Mouse (Mus musculus) midbrain, embryonic 11.5 days (tissue): ENCODE data around the gene Fam71b. TPM values are rescaled to one million over a fixed set of nuclear protein-coding genes. Genes with fewer than 3 reads are reported as not detected.
A peak's percentile ranks its signal among the peaks of the same experiment; 100 is the strongest.
"Not testable (repeated sequence)": the region's sequence is repeated elsewhere in the genome, so short reads cannot be mapped to it uniquely, and the experiment has no call there.

Source experiments
- ATAC-seq: fragments of 200-750 bp; cut with Nextera tagmentation; 2 replicates; pipeline ENCODE4 v1.8.0; 2017; ENCODE audit warnings: moderate TSS enrichment, moderate library complexity; ENCODE audit not compliant: low FRiP score
- DNase-seq: peaks from one replicate; pipeline ENCODE4 v3.0.0; 2015; ENCODE audit warnings: low spot score; ENCODE audit errors: missing footprints
- H3K27ac ChIP-seq: fragments of 300-500 bp; sonication (generic); 2 replicates; pipeline ENCODE4 v1.5.1; 2014; ENCODE audit warnings: low read depth, low read length
- H3K27me3 ChIP-seq: fragments of 300-500 bp; sonication (generic); 2 replicates; pipeline ENCODE4 v1.6.1; 2014; ENCODE audit warnings: mild to moderate bottlenecking, low read length, moderate library complexity, mixed read lengths; ENCODE audit not compliant: control insufficient read depth, insufficient read depth
- H3K36me3 ChIP-seq: fragments of 300-500 bp; sonication (generic); 2 replicates; pipeline ENCODE4 v1.6.1; 2014; ENCODE audit warnings: mild to moderate bottlenecking, low read length, moderate library complexity, mixed read lengths; ENCODE audit not compliant: control insufficient read depth, insufficient read depth
- H3K4me1 ChIP-seq: fragments of 300-500 bp; sonication (generic); 2 replicates; pipeline ENCODE4 v1.6.1; 2014; ENCODE audit warnings: low read length; ENCODE audit not compliant: control insufficient read depth, insufficient read depth
- H3K4me2 ChIP-seq: fragments of 300-500 bp; sonication (generic); 2 replicates; pipeline ENCODE4 v1.6.1; 2014; ENCODE audit warnings: mild to moderate bottlenecking, moderate library complexity
- H3K4me3 ChIP-seq: fragments of 300-500 bp; sonication (generic); 2 replicates; pipeline ENCODE4 v1.5.1; 2014; ENCODE audit warnings: low read depth, low read length
- H3K9ac ChIP-seq: fragments of 300-500 bp; sonication (generic); 2 replicates; pipeline ENCODE4 v1.6.1; 2014; ENCODE audit warnings: low read length
- H3K9me3 ChIP-seq: fragments of 300-500 bp; sonication (generic); 2 replicates; pipeline ENCODE4 v1.6.1; 2016; ENCODE audit warnings: low read length; ENCODE audit not compliant: control insufficient read depth
- WGBS: fragments of 180-500 bp; shearing (Covaris S2); extraction: QIAGEN DNeasy Blood & Tissue Kit; methylation state at CpG from one replicate; pipeline ENCODE4 v1.1.7; 2014; 5-methylcytosine and 5-hydroxymethylcytosine counted together
- polyA plus RNA-seq: library from polyadenylated mRNA; unstranded; fragments of >200 nt; fragmentation: Nextera tagmentation; extraction: Ambion mirVana; gene quantifications from 2 replicates; pipeline ENCODE4 v1.2.1, GENCODE M21; 2014

Gene Fam71b
- polyA plus RNA-seq, 1 experiment from 2014 or later: not detected

DNA sequence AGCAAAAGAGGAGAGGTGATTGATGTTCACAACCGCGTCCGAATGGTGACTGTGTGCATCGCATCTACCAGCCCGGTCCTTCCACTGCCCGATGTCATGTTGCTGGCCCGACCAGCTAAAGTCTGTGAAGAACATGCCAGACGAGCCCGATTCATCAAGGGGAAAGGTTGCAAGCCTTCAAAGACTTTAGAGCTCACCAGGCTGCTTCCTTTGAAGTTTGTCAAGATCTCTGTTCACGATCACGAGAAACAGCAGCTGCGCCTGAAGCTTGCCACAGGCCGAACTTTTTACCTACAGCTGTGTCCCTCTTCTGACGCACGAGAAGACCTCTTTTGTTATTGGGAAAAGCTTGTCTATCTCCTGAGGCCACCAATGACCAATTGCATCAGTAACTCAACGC is 8.6 kb downstream of the Fam71b start:
- Histone ChIP-seq H3K27ac (no peak overlapping the region), H3K9ac (no peak overlapping the region), H3K4me1 (no peaks in the 10 kb centered on the region), H3K36me3 (no peaks in the 10 kb centered on the region), H3K4me3 (no peak overlapping the region), H3K4me2 (no peak overlapping the region), H3K27me3 (no peaks in the 10 kb centered on the region), H3K9me3 (no peaks in the 10 kb centered on the region)
- 89% methylated on average over 16 of the region's 16 CpGs for WGBS
- no peak for DNase-seq
- no peak for ATAC-seq

DNA sequence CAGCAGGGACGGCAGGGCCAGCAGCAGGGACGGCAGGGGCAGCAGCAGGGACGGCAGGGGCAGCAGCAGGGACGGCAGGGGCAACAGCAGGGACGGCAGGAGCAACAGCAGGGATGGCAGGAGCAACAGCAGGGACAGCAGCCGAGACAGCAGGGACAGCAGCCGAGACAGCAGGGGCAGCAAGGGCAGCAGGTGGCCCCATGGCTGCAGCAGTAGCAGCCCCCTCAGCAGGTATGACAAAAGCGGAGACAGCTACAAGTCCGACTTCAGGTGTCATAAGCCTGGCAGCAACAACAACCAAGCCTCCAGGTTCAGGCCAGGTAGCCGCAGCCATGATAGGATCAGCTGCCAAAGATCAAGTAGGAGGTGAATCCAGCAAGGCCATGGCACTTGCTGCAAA is 10.4 kb downstream of the Fam71b start:
- H3K27me3 ChIP-seq: no peaks in the 10 kb centered on the region
- H3K36me3 ChIP-seq: no peaks in the 10 kb centered on the region
- ATAC-seq (no peak), DNase-seq (no peak)
- H3K4me1 ChIP-seq: no peaks in the 10 kb centered on the region
- H3K4me3 ChIP-seq: no peak overlapping the region
- H3K9ac ChIP-seq: no peak overlapping the region
- WGBS: 32% methylated on average over 10 of the region's 10 CpGs
- no peaks in the 10 kb centered on the region for H3K9me3 ChIP-seq
- H3K27ac ChIP-seq: no peak overlapping the region
- H3K4me2 ChIP-seq: no peak overlapping the region

DNA sequence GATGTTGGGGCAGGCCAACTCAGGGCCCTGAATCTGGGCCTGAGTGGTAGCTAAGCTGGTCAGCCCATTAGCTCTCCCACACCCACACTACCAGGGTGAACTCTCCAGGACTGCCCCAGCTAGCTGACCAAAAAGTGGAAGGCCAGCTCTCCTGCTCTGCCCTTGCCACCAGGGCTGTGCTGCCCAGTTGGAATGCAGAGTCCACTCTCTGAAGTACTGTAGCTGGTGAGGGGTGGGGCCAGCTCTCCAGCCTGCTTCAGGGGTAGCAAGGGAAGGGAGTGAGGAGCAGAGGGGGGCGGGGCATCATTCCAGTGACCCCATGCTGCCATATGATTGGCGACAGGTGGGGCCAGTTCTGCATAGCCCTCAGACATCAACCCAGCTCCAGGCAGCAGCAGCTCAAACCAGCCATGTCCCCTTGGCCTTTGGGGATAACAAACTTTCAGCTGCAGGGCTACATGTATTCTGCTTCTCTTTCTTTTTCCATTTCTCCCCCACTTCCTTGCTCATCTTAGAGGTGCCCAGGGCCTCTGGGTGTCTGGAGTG is 13.7 kb downstream of the Fam71b start:
- Histone ChIP-seq H3K36me3 (no peaks in the 10 kb centered on the region), H3K4me2 (no peak overlapping the region), H3K9me3 (no peaks in the 10 kb centered on the region), H3K4me3 (no peak overlapping the region), H3K4me1 (no peaks in the 10 kb centered on the region), H3K9ac (no peak overlapping the region), H3K27ac (no peak overlapping the region), H3K27me3 (no peaks in the 10 kb centered on the region)
- ATAC-seq (no peak), DNase-seq (no peak)
- WGBS: 47% methylated on average over 2 of the region's 2 CpGs

DNA sequence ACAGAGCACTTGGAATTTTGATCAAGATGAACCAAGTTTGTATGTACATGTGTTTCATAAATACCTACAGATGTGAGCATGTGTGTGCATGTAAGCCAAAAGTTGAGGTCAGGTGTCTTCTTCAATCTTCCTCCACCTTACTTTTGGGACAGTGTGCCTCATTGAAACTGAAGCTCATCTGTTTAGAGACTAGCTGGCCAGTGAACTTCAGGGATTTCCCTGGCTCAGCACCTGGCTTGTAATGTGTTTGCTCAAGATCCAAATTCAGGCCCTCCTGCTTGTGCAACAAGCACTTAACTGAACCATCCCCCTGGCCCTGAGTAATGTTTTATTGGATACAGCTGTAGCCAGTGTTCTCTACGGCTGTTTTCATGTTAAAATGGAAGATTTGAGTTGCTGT is 22.1 kb downstream of the Fam71b start:
- no peaks in the 10 kb centered on the region for H3K9me3 ChIP-seq
- H3K9ac ChIP-seq: no peak overlapping the region
- WGBS: 66% methylated on average over 1 of the region's 1 CpGs
- no peaks in the 10 kb centered on the region for H3K27me3 ChIP-seq
- H3K4me1 ChIP-seq: no peaks in the 10 kb centered on the region
- H3K4me2 ChIP-seq: no peak overlapping the region
- ATAC-seq: no peak
- no peak for DNase-seq
- no peak overlapping the region for H3K4me3 ChIP-seq
- H3K36me3 ChIP-seq: no peaks in the 10 kb centered on the region
- no peak overlapping the region for H3K27ac ChIP-seq

DNA sequence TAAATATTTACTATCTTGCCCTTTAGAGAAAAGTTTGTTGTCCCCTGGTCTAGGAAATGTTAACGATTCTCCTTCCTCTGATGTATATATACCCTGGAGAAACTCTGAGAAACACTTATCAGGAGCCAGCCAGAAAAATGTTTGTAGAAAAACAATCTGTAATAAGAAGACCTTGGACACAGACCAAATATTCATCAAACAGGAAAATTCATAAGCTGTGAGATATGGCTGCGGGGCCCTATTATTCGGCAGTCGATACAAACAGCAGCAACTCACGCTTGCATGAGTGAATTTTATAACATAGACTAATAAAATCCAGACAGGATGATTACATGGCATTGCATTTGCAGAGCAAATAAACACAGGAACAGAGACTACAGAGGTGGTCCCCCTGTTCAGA is 22.5 kb downstream of the Fam71b start:
- DNase-seq (no peak), ATAC-seq (no peak)
- Histone ChIP-seq H3K4me3 (no peak overlapping the region), H3K4me1 (no peaks in the 10 kb centered on the region), H3K27ac (no peak overlapping the region), H3K9ac (no peak overlapping the region), H3K27me3 (no peaks in the 10 kb centered on the region), H3K9me3 (no peaks in the 10 kb centered on the region), H3K4me2 (no peak overlapping the region), H3K36me3 (no peaks in the 10 kb centered on the region)
- 94% methylated on average over 5 of the region's 5 CpGs for WGBS

DNA sequence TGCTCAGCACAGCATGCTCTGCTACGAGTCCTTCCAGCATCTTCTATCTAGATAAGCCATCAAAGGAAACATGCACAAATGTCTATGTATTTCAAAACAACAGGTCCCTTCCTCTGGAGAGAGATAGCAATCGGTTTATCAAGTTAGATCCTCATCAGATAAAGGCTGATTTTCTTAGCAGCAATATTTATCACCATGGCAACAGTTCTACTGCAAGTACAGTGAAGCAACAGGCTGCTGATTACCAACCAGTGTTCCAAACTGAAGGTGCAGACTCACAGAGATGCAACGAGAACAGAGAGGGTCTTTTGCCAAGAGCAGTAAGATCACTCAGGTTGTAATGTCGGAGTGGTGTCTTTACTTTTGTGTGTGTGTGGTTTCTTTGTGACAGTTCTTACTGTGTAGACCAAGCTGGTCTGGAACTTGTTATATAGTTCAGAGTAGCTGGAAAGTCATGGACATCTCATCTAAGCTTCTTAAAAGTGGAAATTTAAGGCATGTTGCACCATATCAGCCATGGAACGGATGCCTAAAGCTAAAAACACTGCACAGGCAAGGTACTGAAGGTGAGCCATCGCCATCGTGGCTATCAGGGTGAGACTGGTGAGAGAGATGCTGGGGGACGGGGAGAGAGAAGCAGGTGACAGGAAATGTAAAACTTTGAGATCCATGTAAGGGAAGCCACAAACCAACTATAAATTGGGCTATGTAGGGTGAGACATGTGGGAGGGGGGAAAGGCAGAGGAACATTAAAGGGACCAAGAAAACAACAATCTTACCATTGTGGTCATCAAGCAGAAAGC is 24.9 kb downstream of the Fam71b start:
- Histone ChIP-seq H3K27me3 (no peaks in the 10 kb centered on the region), H3K36me3 (no peaks in the 10 kb centered on the region), H3K4me2 (no peak overlapping the region), H3K9ac (no peak overlapping the region), H3K9me3 (no peaks in the 10 kb centered on the region), H3K4me3 (no peak overlapping the region), H3K27ac (no peak overlapping the region), H3K4me1 (no peaks in the 10 kb centered on the region)
- WGBS: 85% methylated on average over 8 of the region's 8 CpGs
- DNase-seq (no peak), ATAC-seq (no peak)

DNA sequence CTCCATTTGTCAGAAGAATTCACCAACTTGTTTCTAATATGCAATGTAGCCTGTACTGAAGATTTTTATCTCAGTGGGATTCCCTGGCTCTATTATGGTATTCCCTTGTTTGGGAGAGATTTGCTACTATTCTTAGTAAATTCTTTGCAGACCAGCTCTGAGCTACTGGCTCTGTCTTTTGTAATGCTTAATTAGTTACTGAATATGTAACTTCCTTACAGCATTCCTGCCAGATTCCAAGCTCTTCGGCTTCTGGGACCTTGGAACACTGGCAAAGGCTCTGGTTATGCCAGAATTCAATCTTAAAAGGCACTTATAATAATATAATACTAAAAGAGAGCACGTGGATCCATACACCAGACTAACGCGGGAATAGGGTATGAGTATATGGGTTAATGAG is 31.8 kb downstream of the Fam71b start:
- H3K4me3 ChIP-seq, H3K27me3 ChIP-seq, H3K9ac ChIP-seq, H3K27ac ChIP-seq, ATAC-seq, H3K4me1 ChIP-seq, H3K9me3 ChIP-seq, H3K36me3 ChIP-seq, H3K4me2 ChIP-seq: not testable (repeated sequence)
- peak; percentile 39 for DNase-seq
- 48% methylated on average over 4 of the region's 4 CpGs for WGBS

DNA sequence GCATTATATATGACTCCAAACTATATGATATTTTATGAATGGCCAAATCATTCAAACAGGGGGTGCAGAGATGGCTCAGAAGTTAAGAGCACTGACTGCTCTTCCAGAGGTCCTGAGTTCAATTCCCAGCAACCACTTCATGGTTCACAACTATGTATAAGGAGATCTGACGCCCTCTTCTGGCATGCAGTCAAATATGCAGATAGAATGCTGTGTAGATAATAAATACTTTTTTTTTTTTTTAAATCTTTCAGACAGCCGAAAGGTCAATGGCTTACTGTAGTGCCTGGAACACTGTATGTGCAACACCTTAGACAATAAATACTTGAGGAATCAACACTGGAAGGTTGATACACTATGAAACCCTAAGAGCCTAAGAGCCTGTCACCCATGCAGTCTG is 33.8 kb downstream of the Fam71b start:
- Histone ChIP-seq H3K36me3 (no peaks in the 10 kb centered on the region), H3K4me2 (no peak overlapping the region), H3K9me3 (no peaks in the 10 kb centered on the region), H3K27ac (no peak overlapping the region), H3K27me3 (no peaks in the 10 kb centered on the region), H3K9ac (no peak overlapping the region), H3K4me3 (no peak overlapping the region), H3K4me1 (no peaks in the 10 kb centered on the region)
- peak; percentile 31 for DNase-seq
- ATAC-seq: no peak
- WGBS: 89% methylated on average over 2 of the region's 2 CpGs

DNA sequence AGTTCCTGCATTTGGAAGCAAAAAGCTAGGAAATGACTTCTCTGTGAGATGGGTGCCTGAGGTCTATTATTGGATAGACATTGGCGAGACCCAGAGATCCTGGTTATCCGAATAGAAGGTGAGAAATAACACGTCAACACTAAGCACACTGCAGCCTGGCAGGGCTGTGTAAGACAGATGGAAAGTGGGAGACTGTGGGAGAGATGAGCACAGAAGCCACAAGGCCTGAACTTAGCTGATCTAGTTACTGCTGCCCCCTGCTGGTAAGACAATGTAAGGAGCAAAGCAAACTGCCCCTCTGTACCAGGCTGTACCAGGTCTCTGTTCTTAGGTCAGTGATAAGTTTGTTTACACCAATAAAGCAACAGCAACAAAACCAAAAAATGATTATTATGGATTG is 34.8 kb downstream of the Fam71b start:
- no peak overlapping the region for H3K27ac ChIP-seq
- H3K4me1 ChIP-seq: no peaks in the 10 kb centered on the region
- no peaks in the 10 kb centered on the region for H3K27me3 ChIP-seq
- DNase-seq (peak; percentile 96), ATAC-seq (peak; percentile 90)
- no peak overlapping the region for H3K9ac ChIP-seq
- H3K36me3 ChIP-seq: no peaks in the 10 kb centered on the region
- no peak overlapping the region for H3K4me2 ChIP-seq
- no peak overlapping the region for H3K4me3 ChIP-seq
- no peaks in the 10 kb centered on the region for H3K9me3 ChIP-seq
- 21% methylated on average over 3 of the region's 3 CpGs for WGBS
